Mouse (Mus musculus) hindbrain, embryonic 16.5 days (tissue): Measurements from ENCODE around the gene Barhl1. TPM values are rescaled to one million over a fixed set of nuclear protein-coding genes. Genes with fewer than 3 reads are reported as not detected.

Experiments
- ATAC-seq: fragments of 200-750 bp; cut with Nextera tagmentation; 2 replicates; pipeline ENCODE4 v1.8.0; 2017; ENCODE audit warnings: moderate TSS enrichment, moderate library complexity
- H3K27ac ChIP-seq: fragments of 300-500 bp; sonication (generic); 2 replicates; pipeline ENCODE4 v1.5.1; 2014; ENCODE audit warnings: low read depth, mild to moderate bottlenecking, control low read depth, low read length, moderate library complexity
- H3K27me3 ChIP-seq: fragments of 300-500 bp; sonication (generic); replicated peaks from 2 replicates; pipeline ENCODE4 v1.6.1; 2014; ENCODE audit warnings: low read length; ENCODE audit not compliant: control insufficient read depth, insufficient read depth
- H3K36me3 ChIP-seq: fragments of 300-500 bp; sonication (generic); 2 replicates; pipeline ENCODE4 v1.6.1; 2014; ENCODE audit warnings: mild to moderate bottlenecking, low read length, moderate library complexity, mixed read lengths; ENCODE audit not compliant: control insufficient read depth, insufficient read depth
- H3K4me1 ChIP-seq: fragments of 300-500 bp; sonication (generic); 2 replicates; pipeline ENCODE4 v1.6.1; 2014; ENCODE audit warnings: low read depth, low read length; ENCODE audit not compliant: control insufficient read depth, insufficient read depth
- H3K4me2 ChIP-seq: fragments of 300-500 bp; sonication (generic); 2 replicates; pipeline ENCODE4 v1.6.1; 2014; ENCODE audit warnings: mild to moderate bottlenecking, low read length, control low read depth, moderate library complexity
- H3K4me3 ChIP-seq: fragments of 300-500 bp; sonication (generic); 2 replicates; pipeline ENCODE4 v1.5.1; 2014; ENCODE audit warnings: mild to moderate bottlenecking, low read length, control low read depth, moderate library complexity
- H3K9ac ChIP-seq: fragments of 300-500 bp; sonication (generic); 2 replicates; pipeline ENCODE4 v1.6.1; 2014; ENCODE audit warnings: low read depth, mild to moderate bottlenecking, control low read depth, low read length, moderate library complexity
- H3K9me3 ChIP-seq: fragments of 300-500 bp; sonication (generic); 2 replicates; pipeline ENCODE4 v1.6.1; 2014; ENCODE audit warnings: mild to moderate bottlenecking, low read length, moderate library complexity; ENCODE audit not compliant: control insufficient read depth
- WGBS: fragments of 180-500 bp; shearing (Covaris S2); extraction: QIAGEN DNeasy Blood & Tissue Kit; methylation state at CpG from one replicate; pipeline ENCODE4 v1.1.7; 2014; 5-methylcytosine and 5-hydroxymethylcytosine counted together
- polyA plus RNA-seq: library from polyadenylated mRNA; unstranded; fragments of >200 nt; fragmentation: Nextera tagmentation; extraction: Ambion mirVana; gene quantifications from 2 replicates; pipeline ENCODE4 v1.2.1, GENCODE M21; 2015

The Barhl1 gene
- polyA plus RNA-seq, 1 experiment from 2014 or later = 29.3 TPM

DNA sequence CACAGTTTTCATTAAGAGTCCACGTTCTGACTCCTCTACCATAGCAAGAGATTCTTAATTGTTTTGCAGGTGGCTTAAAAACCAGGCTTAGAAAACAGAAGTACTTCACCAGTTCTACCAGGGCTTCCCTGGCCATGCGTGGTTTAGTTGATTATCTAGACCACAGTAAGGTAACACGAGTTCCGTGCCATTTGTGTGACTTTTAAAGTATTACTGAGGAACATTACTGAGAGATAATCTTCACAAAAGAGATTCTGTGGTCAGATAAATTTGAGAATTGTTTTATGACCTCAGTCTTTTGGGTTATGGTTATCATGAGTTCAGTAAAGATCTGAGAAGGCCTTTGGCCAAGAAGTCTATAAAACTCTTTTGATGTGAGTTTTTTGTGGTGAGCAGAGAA is 57.2 kb downstream of the Barhl1 start:
- Histone ChIP-seq H3K4me2 (no peak overlapping the region), H3K27ac (no peak overlapping the region), H3K4me3 (no peak overlapping the region), H3K4me1 (no peaks in the 10 kb centered on the region), H3K27me3 (no peaks in the 10 kb centered on the region), H3K9me3 (no peaks in the 10 kb centered on the region), H3K36me3 (peaks cover 21% of the 10 kb centered on the region), H3K9ac (no peak overlapping the region)
- 92% methylated on average over 4 of the region's 4 CpGs for WGBS
- ATAC-seq = no peak

Other genes with a start within 250 kb of the Barhl1 start
- gene Spaca9, start 216.9 kb downstream of the Barhl1 start, polyA plus RNA-seq = 3.2 and 3.4 TPM in 2 replicates
- 2.9 and 3.3 TPM in 2 replicates for gene Ak8, start 216.5 kb downstream of the Barhl1 start, polyA plus RNA-seq
- 14.4 and 19.4 TPM in 2 replicates for gene Gtf3c4, start 76.3 kb downstream of the Barhl1 start, polyA plus RNA-seq
- gene Ddx31, start 76.3 kb downstream of the Barhl1 start, polyA plus RNA-seq = 13.2 and 17.1 TPM in 2 replicates
- gene Cfap77, start 138.4 kb upstream of the Barhl1 start, polyA plus RNA-seq = 0.65 and 1.0 TPM in 2 replicates
- gene Ttf1, start 143.6 kb upstream of the Barhl1 start, polyA plus RNA-seq = 6.7 and 7.7 TPM in 2 replicates
- 9.3 and 10.2 TPM in 2 replicates for gene Setx, start 207.5 kb upstream of the Barhl1 start, polyA plus RNA-seq